Mouse (Mus musculus) E14TG2a.4 (cell line): ENCODE results near the gene Kcnj12.

Experiments
- CTCF ChIP-seq: conservative IDR thresholded peaks from 2 replicates; pipeline ENCODE4 v1.5.1; 2014; ENCODE audit warnings: low read length
- NANOG ChIP-seq: IDR thresholded peaks from 2 replicates; pipeline ENCODE4 v1.6.1; 2014; ENCODE audit warnings: borderline replicate concordance, low read length, mixed read lengths
- POU5F1 ChIP-seq: IDR thresholded peaks from 2 replicates; pipeline ENCODE4 v1.6.1; 2014; ENCODE audit warnings: low read length, borderline replicate concordance

DNA sequence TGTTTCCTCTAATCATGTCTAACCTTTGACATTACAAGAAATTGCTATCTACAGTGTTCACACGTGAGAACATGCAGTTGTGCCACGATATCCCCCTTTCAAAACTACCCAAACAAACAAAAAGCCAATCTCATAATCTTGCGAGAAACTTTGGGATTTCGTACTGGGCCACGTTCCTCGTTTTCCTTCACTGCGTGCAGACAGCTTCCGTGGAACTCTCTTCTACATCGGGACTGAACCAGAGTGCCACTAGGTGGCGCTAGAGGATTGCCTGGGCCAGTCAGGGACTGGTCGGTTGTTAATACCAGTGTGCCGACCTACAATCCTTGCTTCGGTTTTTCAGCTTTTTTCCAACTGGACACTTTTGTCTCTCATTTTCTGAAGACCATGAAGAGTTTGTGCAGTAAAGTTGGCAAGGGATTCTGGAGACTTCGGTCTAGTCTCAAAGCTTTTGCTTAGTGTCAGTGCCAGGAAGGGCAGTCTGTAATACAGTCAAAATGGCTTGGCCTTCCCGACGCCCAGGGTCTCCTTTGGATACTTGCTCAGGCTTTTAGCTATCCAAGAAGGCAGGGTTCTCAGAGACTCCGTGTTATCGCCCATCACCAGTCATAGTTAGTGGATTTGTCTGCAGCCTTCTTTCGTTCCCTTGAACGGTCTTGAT, 82.0 kb downstream of the Kcnj12 start:
- TF ChIP-seq CTCF = peak; percentile 95
- no peak for TF ChIP-seq POU5F1
- no peak for TF ChIP-seq NANOG
